Mouse (Mus musculus) neural tube, embryonic 14.5 days (tissue): ENCODE measurements around the gene Mvk. TPM values are rescaled to one million over a fixed set of nuclear protein-coding genes. Genes with fewer than 3 reads are reported as not detected.

Experiments used
- ATAC-seq: fragments of 200-750 bp; cut with Nextera tagmentation; 2 replicates; pipeline ENCODE4 v1.8.0; 2017; ENCODE audit warnings: low read depth, mild to moderate bottlenecking, moderate TSS enrichment, moderate library complexity
- H3K27ac ChIP-seq: fragments of 300-500 bp; sonication (generic); 2 replicates; pipeline ENCODE4 v1.5.1; 2014; ENCODE audit warnings: low read depth, mild to moderate bottlenecking, control low read depth, low read length, moderate library complexity, mixed read lengths
- H3K27me3 ChIP-seq: fragments of 300-500 bp; sonication (generic); 2 replicates; pipeline ENCODE4 v1.6.1; 2014; ENCODE audit warnings: low read length; ENCODE audit not compliant: control insufficient read depth, insufficient read depth
- H3K36me3 ChIP-seq: fragments of 300-500 bp; sonication (generic); 2 replicates; pipeline ENCODE4 v1.6.1; 2014; ENCODE audit warnings: low read length, mixed read lengths; ENCODE audit not compliant: control insufficient read depth, insufficient read depth
- H3K4me1 ChIP-seq: fragments of 300-500 bp; sonication (generic); 2 replicates; pipeline ENCODE4 v1.6.1; 2014; ENCODE audit warnings: low read length; ENCODE audit not compliant: control insufficient read depth, insufficient read depth
- H3K4me2 ChIP-seq: fragments of 300-500 bp; sonication (generic); 2 replicates; pipeline ENCODE4 v1.6.1; 2014; ENCODE audit warnings: mild to moderate bottlenecking, low read depth, low read length, control low read depth
- H3K4me3 ChIP-seq: fragments of 300-500 bp; sonication (generic); 2 replicates; pipeline ENCODE4 v1.5.1; 2014; ENCODE audit warnings: low read depth, low read length, control low read depth, mixed read lengths
- H3K9ac ChIP-seq: fragments of 300-500 bp; sonication (generic); replicated peaks from 2 replicates; pipeline ENCODE4 v1.6.1; 2014; ENCODE audit warnings: low read depth, mild to moderate bottlenecking, control low read depth, low read length, mixed read lengths
- H3K9me3 ChIP-seq: fragments of 300-500 bp; sonication (generic); 2 replicates; pipeline ENCODE4 v1.6.1; 2016; ENCODE audit warnings: low read length; ENCODE audit not compliant: control insufficient read depth
- WGBS: fragments of 180-500 bp; shearing (Covaris S2); extraction: QIAGEN DNeasy Blood & Tissue Kit; methylation state at CpG from one replicate; pipeline ENCODE4 v1.1.7; 2014; 5-methylcytosine and 5-hydroxymethylcytosine counted together
- polyA plus RNA-seq: library from polyadenylated mRNA; unstranded; fragments of >200 nt; fragmentation: Nextera tagmentation; extraction: Ambion mirVana; gene quantifications from 2 replicates; pipeline ENCODE4 v1.2.1, GENCODE M21; 2014

Mvk gene
- polyA plus RNA-seq, 1 experiment from 2014 or later = 78.7 TPM

GRCm38 (mm10) chr5:114435588-114435987 lies 8.5 kb upstream of the Mvk start:
- 89% methylated on average over 14 of the region's 14 CpGs for WGBS
- no peak overlapping the region for H3K4me3 ChIP-seq
- no peaks in the 10 kb centered on the region for H3K27me3 ChIP-seq
- H3K9ac ChIP-seq = no peak overlapping the region
- no peaks in the 10 kb centered on the region for H3K9me3 ChIP-seq
- H3K4me1 ChIP-seq = 0 out of 2 replicates have a peak, but pooled peaks cover 4% of the 10 kb centered on the region
- no peak overlapping the region for H3K4me2 ChIP-seq
- no peak overlapping the region for H3K27ac ChIP-seq
- ATAC-seq = no peak
- H3K36me3 ChIP-seq = peaks cover 3% of the 10 kb centered on the region; the same call in 1 of the 2 replicates

- no peak; the same call in 1 of the 2 replicates for ATAC-seq
- peak overlapping the region; percentile 72 for H3K9ac ChIP-seq
- H3K4me1 ChIP-seq = peaks cover 7% of the 10 kb centered on the region; the same call in 1 of the 2 replicates
- H3K9me3 ChIP-seq = no peaks in the 10 kb centered on the region
- H3K27ac ChIP-seq = peak overlapping the region; percentile 55; the same call in 1 of the 2 replicates
- under 1% methylated on average over 21 of the region's 21 CpGs for WGBS
- no peaks in the 10 kb centered on the region for H3K27me3 ChIP-seq
- 0 out of 2 replicates have a peak, but pooled peaks cover 4% of the 10 kb centered on the region for H3K36me3 ChIP-seq
- peak overlapping the region; percentile 75 for H3K4me3 ChIP-seq
- H3K4me2 ChIP-seq = peak overlapping the region; percentile 78
These were observed 261 bp downstream of the Mvk start for GRCm38 (mm10) chr5:114444368-114444692.

- Histone ChIP-seq H3K9me3 (no peaks in the 10 kb centered on the region), H3K27me3 (no peaks in the 10 kb centered on the region), H3K9ac (no peak overlapping the region), H3K4me1 (peaks cover 7% of the 10 kb centered on the region; the same call in 1 of the 2 replicates), H3K27ac (no peak overlapping the region), H3K4me3 (no peak overlapping the region), H3K4me2 (no peak overlapping the region), H3K36me3 (peaks cover 8% of the 10 kb centered on the region; the same call in 1 of the 2 replicates)
- ATAC-seq = no peak
- 97% methylated on average over 4 of the region's 4 CpGs for WGBS
These were observed 4.9 kb downstream of the Mvk start for GRCm38 (mm10) chr5:114449011-114449410.

GRCm38 (mm10) chr5:114456287-114456686 lies 12.2 kb downstream of the Mvk start:
- Histone ChIP-seq H3K4me1 (no peaks in the 10 kb centered on the region), H3K4me2 (no peak overlapping the region), H3K27ac (no peak overlapping the region), H3K4me3 (no peak overlapping the region), H3K9me3 (no peaks in the 10 kb centered on the region), H3K9ac (no peak overlapping the region), H3K36me3 (no peaks in the 10 kb centered on the region), H3K27me3 (no peaks in the 10 kb centered on the region)
- 64% methylated on average over 9 of the region's 9 CpGs for WGBS
- ATAC-seq = no peak

GRCm38 (mm10) chr5:114456995-114457605 lies 13.0 kb downstream of the Mvk start:
- no peaks in the 10 kb centered on the region for H3K4me1 ChIP-seq
- H3K4me2 ChIP-seq = no peak overlapping the region
- ATAC-seq = no peak
- 80% methylated on average over 16 of the region's 16 CpGs for WGBS
- H3K9me3 ChIP-seq = no peaks in the 10 kb centered on the region
- H3K27ac ChIP-seq = no peak overlapping the region
- no peaks in the 10 kb centered on the region for H3K36me3 ChIP-seq
- H3K9ac ChIP-seq = no peak overlapping the region
- H3K27me3 ChIP-seq = no peaks in the 10 kb centered on the region
- H3K4me3 ChIP-seq = no peak overlapping the region

- Histone ChIP-seq H3K9ac (no peak overlapping the region), H3K4me3 (no peak overlapping the region), H3K4me2 (no peak overlapping the region), H3K27ac (no peak overlapping the region), H3K9me3 (no peaks in the 10 kb centered on the region), H3K27me3 (no peaks in the 10 kb centered on the region), H3K4me1 (no peaks in the 10 kb centered on the region), H3K36me3 (no peaks in the 10 kb centered on the region)
- 5% methylated on average over 7 of the region's 7 CpGs for WGBS
- ATAC-seq = peak; percentile 60; the same call in 1 of the 2 replicates
These were observed 17.2 kb downstream of the Mvk start for GRCm38 (mm10) chr5:114461238-114461637.

- no peak overlapping the region for H3K27ac ChIP-seq
- 83% methylated on average over 24 of the region's 24 CpGs for WGBS
- H3K36me3 ChIP-seq = no peaks in the 10 kb centered on the region
- no peaks in the 10 kb centered on the region for H3K9me3 ChIP-seq
- H3K4me3 ChIP-seq = no peak overlapping the region
- H3K27me3 ChIP-seq = no peaks in the 10 kb centered on the region
- no peak overlapping the region for H3K9ac ChIP-seq
- ATAC-seq = no peak
- no peak overlapping the region for H3K4me2 ChIP-seq
- peaks cover 4% of the 10 kb centered on the region; the same call in 1 of the 2 replicates for H3K4me1 ChIP-seq
These were observed 18.3 kb downstream of the Mvk start for GRCm38 (mm10) chr5:114462067-114463040.

- Histone ChIP-seq H3K27ac (no peak overlapping the region), H3K36me3 (no peaks in the 10 kb centered on the region)
- WGBS = 93% methylated on average over 2 of the region's 2 CpGs
These were observed 20.5 kb downstream of the Mvk start for GRCm38 (mm10) chr5:114464561-114464960.

GRCm38 (mm10) chr5:114465641-114466040 lies 21.6 kb downstream of the Mvk start:
- no peak for ATAC-seq
- no peak overlapping the region for H3K9ac ChIP-seq
- WGBS = 61% methylated on average over 7 of the region's 7 CpGs

More at GRCm38 (mm10) chr5:114464561-114464960, 20.5 kb downstream of the Mvk start:
- no peaks in the 10 kb centered on the region for H3K9me3 ChIP-seq
- peaks cover 11% of the 10 kb centered on the region for H3K4me1 ChIP-seq
- no peak overlapping the region for H3K9ac ChIP-seq
- no peak for ATAC-seq
- H3K27me3 ChIP-seq = no peaks in the 10 kb centered on the region
- H3K4me2 ChIP-seq = no peak overlapping the region
- no peak overlapping the region for H3K4me3 ChIP-seq

More at GRCm38 (mm10) chr5:114465641-114466040, 21.6 kb downstream of the Mvk start:
- H3K9me3 ChIP-seq = no peaks in the 10 kb centered on the region
- no peak overlapping the region for H3K4me3 ChIP-seq
- H3K4me2 ChIP-seq = no peak overlapping the region
- H3K27ac ChIP-seq = no peak overlapping the region
- H3K36me3 ChIP-seq = no peaks in the 10 kb centered on the region
- H3K27me3 ChIP-seq = no peaks in the 10 kb centered on the region
- peaks cover 11% of the 10 kb centered on the region for H3K4me1 ChIP-seq
